8 mouse cellular contexts compared by ENCODE assay signal in genomic region chr10:78574250-78575104, GRCm38 (mm10). TPM values are rescaled to one million over a fixed set of nuclear protein-coding genes. Genes with fewer than 3 reads are reported as not detected.
DNase-seq lines count a peak whose midpoint lies in the region; ATAC-seq and TF ChIP-seq lines count a peak whose summit lies in the region.

Ilvbl (plus strand) TSS chr10:78574346.

- peak in 1 of 3 experiments; percentile 8; a peak in 1 of 6 replicates for TF ChIP-seq CTCF in MEL (IDR thresholded peaks at IDR 0.05 in 2 of 3, conservative IDR thresholded peaks at IDR 0.05 in 1 of 3; ENCODE audit: control insufficient read depth in 1 of 3, insufficient read depth in 1 of 3, low read depth in 2 of 3, low read length in 3 of 3, poor library complexity in 1 of 3, severe bottlenecking in 1 of 3)
- no peak for TF ChIP-seq CTCF in cerebellum, adult 2 months (IDR thresholded peaks at IDR 0.05; ENCODE audit: borderline replicate concordance, insufficient read depth, low read depth, low read length)

- peaks cover 0 to 8% of the 10 kb centered on the region in 2 experiments; a peak in 1 of 4 replicates for H3K4me1 ChIP-seq in MEL (ENCODE audit: control insufficient read depth in 1 of 2, insufficient read depth in 2 of 2, low read length in 2 of 2)
- H3K4me1 ChIP-seq in cerebellum, adult 2 months (ENCODE audit: control insufficient read depth, insufficient read depth, low read length): peaks cover 19% of the 10 kb centered on the region
- peaks cover 5% of the 10 kb centered on the region for H3K4me1 ChIP-seq in lung, embryonic 16.5 days (replicated peaks; ENCODE audit: control insufficient read depth, insufficient read depth, low read length)

- no peak for TF ChIP-seq EP300 in MEL (IDR thresholded peaks at IDR 0.05; ENCODE audit: low read depth in 1 of 2, low read length in 2 of 2)

- H3K9me3 ChIP-seq in MEL (replicated peaks; ENCODE audit: insufficient read depth, low read length): no peaks in the 10 kb centered on the region
- no peaks in the 10 kb centered on the region for H3K9me3 ChIP-seq in lung, embryonic 16.5 days (ENCODE audit: control insufficient read depth, low read length)

- H3K4me2 ChIP-seq in lung, embryonic 16.5 days (ENCODE audit: low read depth, low read length): peak within 1 kb of the TSS; percentile 71

- H3K27me3 ChIP-seq in MEL (ENCODE audit: control insufficient read depth in 1 of 2, insufficient read depth in 2 of 2, low read length in 2 of 2): no peaks in the 10 kb centered on the region; a peak in 2 of 4 replicates
- H3K27me3 ChIP-seq in cerebellum, adult 2 months (ENCODE audit: control insufficient read depth, insufficient read depth, low read length): no peaks in the 10 kb centered on the region
- H3K27me3 ChIP-seq in lung, embryonic 16.5 days (ENCODE audit: control insufficient read depth, insufficient read depth, low read depth, low read length): no peaks in the 10 kb centered on the region

- H3K4me3 ChIP-seq in MEL (ENCODE audit: control insufficient read depth in 1 of 2, insufficient read depth in 1 of 2, low read depth in 2 of 2, low read length in 2 of 2): peak within 1 kb of the TSS; percentile 78 to 88
- peak within 1 kb of the TSS; percentile 78 for H3K4me3 ChIP-seq in cerebellum, adult 2 months (replicated peaks; ENCODE audit: insufficient read depth, low read depth, low read length)
- H3K4me3 ChIP-seq in lung, embryonic 16.5 days (ENCODE audit: low read length): peak within 1 kb of the TSS; percentile 70

- peak within 1 kb of the TSS; percentile 77 for H3K9ac ChIP-seq in MEL (ENCODE audit: control insufficient read depth, low read depth, low read length, poor library complexity, severe bottlenecking)
- peak within 1 kb of the TSS; percentile 80 for H3K9ac ChIP-seq in lung, embryonic 16.5 days (ENCODE audit: low read length)

- ATAC-seq in hematopoietic stem cell, adult 5-6 weeks (replicated peaks in 1 of 2; ENCODE audit: insufficient read depth in 1 of 2, low FRiP score in 2 of 2, low TSS enrichment in 1 of 2, low read depth in 1 of 2, poor library complexity in 2 of 2, severe bottlenecking in 2 of 2): peak; percentile 86 to 90
- ATAC-seq in lung, embryonic 16.5 days (ENCODE audit: low read depth): peak; percentile 92

- H3K79me2 ChIP-seq in MEL (ENCODE audit: control insufficient read depth, insufficient read depth, low read length, poor library complexity): peaks cover 4% of the 10 kb centered on the region; the same call in 1 of the 2 replicates

- WGBS in cerebellum, adult 2 months: under 1% methylated on average over 51 of the region's 51 CpGs
- under 1% methylated on average over 51 of the region's 51 CpGs for WGBS in lung, embryonic 16.5 days

- H3K36me3 ChIP-seq in MEL (ENCODE audit: control insufficient read depth in 1 of 2, insufficient read depth in 2 of 2, low read length in 2 of 2): no peaks in the 10 kb centered on the region; a peak in 1 of 4 replicates
- H3K36me3 ChIP-seq in lung, embryonic 16.5 days (ENCODE audit: control insufficient read depth, insufficient read depth, low read length): no peaks in the 10 kb centered on the region

- TF ChIP-seq RAD21 in MEL (IDR thresholded peaks at IDR 0.05; ENCODE audit: low read depth, low read length): no peak

- TF ChIP-seq POLR2A in MEL (IDR thresholded peaks at IDR 0.05; ENCODE audit: control insufficient read depth in 1 of 2, insufficient read depth in 1 of 2, low read depth in 1 of 2, low read length in 2 of 2, poor library complexity in 1 of 2): peak; percentile 53 to 69
- peak; percentile 38; the same call in 1 of the 2 replicates for TF ChIP-seq POLR2A in cerebellum, adult 2 months (IDR thresholded peaks at IDR 0.05; ENCODE audit: borderline replicate concordance, insufficient read depth, low read length)

- H3K27ac ChIP-seq in MEL (ENCODE audit: control insufficient read depth, low read depth, low read length): peak within 1 kb of the TSS; percentile 87
- H3K27ac ChIP-seq in cerebellum, adult 2 months (ENCODE audit: insufficient read depth, low read length): peak within 1 kb of the TSS; percentile 95
- peak within 1 kb of the TSS; percentile 95 for H3K27ac ChIP-seq in lung, embryonic 16.5 days (ENCODE audit: low read length)

- peak; percentile 97 for DNase-seq in MEL (ENCODE audit: low read depth, low spot score)
- peak; percentile 94 to 95 for DNase-seq in cerebellum, adult 2 months
- DNase-seq in forelimb bud, embryonic 11.5 days (ENCODE audit: low read depth, low spot score): peak; percentile 95
- peak; percentile 86 for DNase-seq in layer of hippocampus, adult 9-10 months (ENCODE audit: low spot score)
- DNase-seq in ovary, postnatal 10 days (ENCODE audit: low spot score): peak; percentile 77
- DNase-seq in thymus, postnatal 10 days (ENCODE audit: low spot score in 2 of 2): peak; percentile 96 to 97

TF ChIP-seq in MEL, 35 proteins besides CTCF, POLR2A, EP300 and RAD21:
- no peak for TF ChIP-seq ZKSCAN1 (IDR thresholded peaks at IDR 0.05; ENCODE audit: low read depth, low read length)
- no peak for TF ChIP-seq TAL1 (IDR thresholded peaks at IDR 0.05; ENCODE audit: low read length)
- no peak for TF ChIP-seq ZMIZ1 (IDR thresholded peaks at IDR 0.05; ENCODE audit: low read depth, low read length)
- TF ChIP-seq ELF1 (IDR thresholded peaks at IDR 0.05; ENCODE audit: low read depth, low read length): peak; percentile 92
- TF ChIP-seq ETS1 (IDR thresholded peaks at IDR 0.05; ENCODE audit: low read depth, low read length): peak; percentile 43
- peak; percentile 41; the same call in 1 of the 2 replicates for TF ChIP-seq TCF12 (IDR thresholded peaks at IDR 0.05; ENCODE audit: low read depth, low read length)
- TF ChIP-seq MEF2A (IDR thresholded peaks at IDR 0.05; ENCODE audit: extremely low read depth, insufficient replicate concordance, low read depth, low read length, poor library complexity, severe bottlenecking): no peak
- TF ChIP-seq MYB (IDR thresholded peaks at IDR 0.05; ENCODE audit: low read depth, low read length): no peak
- no peak for TF ChIP-seq ZNF384 (IDR thresholded peaks at IDR 0.05; ENCODE audit: low read depth, low read length)
- no peak for TF ChIP-seq GABPA (IDR thresholded peaks at IDR 0.05; ENCODE audit: low read depth, low read length)
- peak; percentile 90 for TF ChIP-seq BHLHE40 (IDR thresholded peaks at IDR 0.05; ENCODE audit: borderline replicate concordance, low read depth, low read length)
- 0 out of 2 replicates have a peak, but pooled peaks have one; percentile 32 for TF ChIP-seq POLR2AphosphoS2 (IDR thresholded peaks at IDR 0.05; ENCODE audit: low read length)
- TF ChIP-seq CHD2 (IDR thresholded peaks at IDR 0.05; ENCODE audit: low read length): peak; percentile 65; the same call in 1 of the 2 replicates
- TF ChIP-seq TBP (IDR thresholded peaks at IDR 0.05; ENCODE audit: low read depth, low read length): peak; percentile 61
- TF ChIP-seq NRF1 (IDR thresholded peaks at IDR 0.05; ENCODE audit: insufficient read depth, low read depth, low read length, poor library complexity, severe bottlenecking): peak; percentile 79
- TF ChIP-seq SMC3 (IDR thresholded peaks at IDR 0.05; ENCODE audit: low read depth, low read length): no peak
- TF ChIP-seq MAX (IDR thresholded peaks at IDR 0.05; ENCODE audit: low read length): peak; percentile 93
- no peak for TF ChIP-seq POLR2AphosphoS5 (IDR thresholded peaks at IDR 0.05; ENCODE audit: borderline replicate concordance, low read depth, low read length)
- TF ChIP-seq SIN3A (IDR thresholded peaks at IDR 0.05; ENCODE audit: low read length): peak; percentile 51
- peak; percentile 99 for TF ChIP-seq USF1 (IDR thresholded peaks at IDR 0.05; ENCODE audit: low read depth, low read length)
- peak; percentile 90 for TF ChIP-seq MXI1 (IDR thresholded peaks at IDR 0.05; ENCODE audit: low read depth, low read length)
- no peak for TF ChIP-seq JUND (IDR thresholded peaks at IDR 0.05; ENCODE audit: low read depth, low read length)
- TF ChIP-seq KAT2A (conservative IDR thresholded peaks at IDR 0.05; ENCODE audit: low read depth, low read length): no peak; the same call in 1 of the 2 replicates
- peak; percentile 85 to 90 for TF ChIP-seq USF2 (IDR thresholded peaks at IDR 0.05; ENCODE audit: borderline replicate concordance in 1 of 2, insufficient read depth in 1 of 2, low read depth in 1 of 2, low read length in 2 of 2)
- peak; percentile 43; the same call in 1 of the 2 replicates for TF ChIP-seq E2F4 (IDR thresholded peaks at IDR 0.05; ENCODE audit: borderline replicate concordance, low read depth, low read length)
- TF ChIP-seq NELFE (IDR thresholded peaks at IDR 0.05; ENCODE audit: low read depth, low read length): peak; percentile 63
- no peak for TF ChIP-seq ZC3H11A (IDR thresholded peaks at IDR 0.05; ENCODE audit: low read depth, low read length)
- no peak for TF ChIP-seq CHD1 (IDR thresholded peaks at IDR 0.05; ENCODE audit: low read depth, low read length)
- no peak for TF ChIP-seq UBTF (IDR thresholded peaks at IDR 0.05; ENCODE audit: borderline replicate concordance, insufficient read depth, low read depth, low read length)
- no peak for TF ChIP-seq RCOR1 (IDR thresholded peaks at IDR 0.05; ENCODE audit: low read depth, low read length)
- TF ChIP-seq HCFC1 (IDR thresholded peaks at IDR 0.05; ENCODE audit: low read depth, low read length): peak; percentile 80
- peak; percentile 60; the same call in 1 of the 2 replicates for TF ChIP-seq MYC (IDR thresholded peaks at IDR 0.05; ENCODE audit: low read depth, low read length)
- no peak for TF ChIP-seq MAFK (IDR thresholded peaks at IDR 0.05; ENCODE audit: borderline replicate concordance, low read depth, low read length)
- peak; percentile 40; the same call in 1 of the 2 replicates for TF ChIP-seq MAZ (IDR thresholded peaks at IDR 0.05; ENCODE audit: low read depth, low read length)
- no peak for TF ChIP-seq GATA1 (IDR thresholded peaks at IDR 0.05; ENCODE audit: low read depth, low read length)

RNA-seq across cellular contexts. Expression of gene Ilvbl, which starts in this region (rescaled TPM):
- total RNA-seq in MEL (2012; rRNA removed): 16.0 and 24.5 TPM in 2 replicates
- 10 to 100 TPM in 1 of 2 experiments, not detected in 1; 22.1 TPM for polyA plus RNA-seq in MEL (2012; ENCODE audit: insufficient read depth in 1 of 2, insufficient read length in 2 of 2, low read depth in 1 of 2, low replicate concordance in 2 of 2, missing spikeins in 1 of 2)
- 86.6 and 95.0 TPM in 2 replicates for polyA plus RNA-seq in cerebellum, adult 2 months (2012; rRNA removed)
- total RNA-seq in hematopoietic stem cell, adult 5-6 weeks (2017): 14.7 and 19.3 TPM in 2 replicates
- 50.1 and 50.4 TPM in 2 replicates for polyA plus RNA-seq in lung, embryonic 16.5 days (2015; fragmentation: Nextera tagmentation; extraction: Ambion mirVana)

Comparison
In these comparisons a context has a peak if more than half of its experiments do, and no peak if none do; other contexts are left out.
1. Peak in every context shown above with its lines: DNase-seq, ATAC-seq, H3K4me3 ChIP-seq and H3K27ac ChIP-seq.